Mouse (Mus musculus) C2C12 (cell line): ENCODE data around the gene Armcx4.

Experiments
- CTCF ChIP-seq: IDR thresholded peaks from one replicate; pipeline ENCODE4 v1.5.1; 2011; ENCODE audit not compliant: control insufficient read depth, insufficient read depth, insufficient read length
- MYOD1 ChIP-seq: IDR thresholded peaks from one replicate; pipeline ENCODE4 v1.6.1; 2011; ENCODE audit warnings: low read depth; ENCODE audit not compliant: control insufficient read depth, insufficient read length
- MYOG ChIP-seq: IDR thresholded peaks from one replicate; pipeline ENCODE4 v1.6.1; 2011; ENCODE audit not compliant: control insufficient read depth, insufficient read length; ENCODE audit errors: extremely low read depth

- no peak for TF ChIP-seq MYOD1
- no peak for TF ChIP-seq CTCF
- no peak for TF ChIP-seq MYOG
Observed at GRCm38 (mm10) chrX:134675022-134675421, 11.3 kb upstream of the Armcx4 start.
